Comparison of ENCODE assay signal across 20 mouse cellular contexts in the genomic region with DNA sequence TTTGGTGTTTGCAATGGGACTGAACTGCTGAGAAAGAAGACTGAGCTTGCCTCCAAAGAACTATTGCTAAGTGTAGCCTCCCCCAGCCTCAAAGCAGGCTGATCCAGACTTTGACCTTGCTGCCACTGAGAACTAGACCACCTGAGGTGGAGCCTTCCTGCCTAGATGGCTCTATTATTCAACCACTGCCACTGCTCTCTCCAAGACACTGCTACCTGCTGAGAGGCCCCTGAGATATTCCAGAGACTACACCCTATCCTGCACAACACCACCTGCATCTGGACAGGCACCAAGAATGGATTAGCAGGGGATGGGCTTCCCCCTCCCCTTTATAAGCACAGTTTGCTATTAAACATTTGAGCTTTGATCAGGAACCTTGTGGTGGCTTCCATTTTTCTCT.
A peak's percentile ranks its signal among the peaks of the same experiment; 100 is the strongest.
DNase-seq lines count a peak whose midpoint lies in the region.
"Had no signal": no experiment of that assay in that cellular context is flagged by ENCODE, and none has a peak within 500 bp of the region (broad histone marks: within the 10 kb centered on the region; RNA-seq: fewer than 3 reads in every experiment).

No protein-coding gene starts in this region.

- DNase-seq in ES-CJ7 (ENCODE audit: low read depth, low spot score) (peak; percentile 59), R1 (ENCODE audit: low read depth, low spot score) (peak; percentile 81), ZHBTc4 (ENCODE audit: low read depth, low spot score) (peak; percentile 59)
- no peak for DNase-seq in c-Kit-positive CD71-positive TER-119-positive erythroid progenitor cells, embryonic 14.5 days (ENCODE audit: low spot score)
- DNase-seq in cerebellum, adult 11 months = no peak
- DNase-seq in lung, postnatal 25 days (ENCODE audit: low spot score) = no peak
- DNase-seq: adrenal gland, adult 2 months; adrenal gland, adult 8-10 months; adrenal gland, postnatal 10 days; adrenal gland, postnatal 14 days; adrenal gland, postnatal 25 days; adrenal gland, postnatal 36 days; B cell, adult 2 months; cerebellum, adult 11-12 months; cerebellum, adult 18-20 months; cerebellum, adult 2 months; cerebellum, adult 8-10 months; cerebellum, adult 9-10 months; cerebellum, adult 9-11 months; cerebellum, postnatal 10 days had no signal

Comparison
In these comparisons a context has a peak if more than half of its experiments do, and no peak if none do; other contexts are left out.
1. DNase-seq: peak in ES-CJ7 (single experiment), R1 (single experiment) and ZHBTc4 (single experiment); none in c-Kit-positive CD71-positive TER-119-positive erythroid progenitor cells, embryonic 14.5 days (single experiment), cerebellum, adult 11 months (single experiment) and lung, postnatal 25 days (single experiment).